Mouse (Mus musculus) neutrophil, adult 83 days (primary cell): ENCODE measurements around the gene Traf3ip3. TPM values are rescaled to one million over a fixed set of nuclear protein-coding genes. Genes with fewer than 3 reads are reported as not detected.

Experiments
- total RNA-seq, 2 experiments: library from RNA; stranded (reverse); gene quantifications; one replicate each; pipeline ENCODE4 v1.2.4; 2023

Traf3ip3 gene
- 100 to 1,000 TPM; 151 to 169 TPM for total RNA-seq

GRCm38 (mm10) chr1:193201383-193201778 lies at the start of gene Traf3ip3:
Gene Traf3ip3 (minus strand): TSS chr1:193201703.

DNA sequence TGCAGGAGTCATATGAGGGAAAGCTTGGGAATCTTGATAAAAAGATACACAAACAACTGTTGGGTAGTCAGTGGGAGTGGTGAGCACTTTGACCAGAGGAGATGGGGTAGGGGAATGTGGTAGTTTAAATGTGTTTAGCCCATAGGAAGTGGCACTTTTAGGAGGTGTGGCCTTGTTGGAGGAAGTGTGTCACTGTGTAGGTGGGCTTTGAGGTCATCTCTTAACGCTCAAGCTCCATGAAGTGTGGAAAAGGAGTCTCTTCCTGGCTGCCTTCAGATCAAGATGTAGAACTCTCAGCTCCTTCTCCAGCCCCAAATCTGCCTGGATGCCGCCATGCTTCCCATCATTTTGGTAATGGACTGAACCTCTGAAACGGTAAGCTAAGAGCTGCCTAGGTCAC lies 6.0 kb upstream of the Traf3ip3 start, which contains the start of gene Lamb3:
Lamb3 (plus strand) TSS at position 197 of the 400 bp plus-strand sequence.

GRCm38 (mm10) chr1:193167746-193168145 lies 33.8 kb downstream of the Traf3ip3 start, which contains the start of gene A130010J15Rik:
Gene A130010J15Rik (plus strand): TSS chr1:193168046.

DNA sequence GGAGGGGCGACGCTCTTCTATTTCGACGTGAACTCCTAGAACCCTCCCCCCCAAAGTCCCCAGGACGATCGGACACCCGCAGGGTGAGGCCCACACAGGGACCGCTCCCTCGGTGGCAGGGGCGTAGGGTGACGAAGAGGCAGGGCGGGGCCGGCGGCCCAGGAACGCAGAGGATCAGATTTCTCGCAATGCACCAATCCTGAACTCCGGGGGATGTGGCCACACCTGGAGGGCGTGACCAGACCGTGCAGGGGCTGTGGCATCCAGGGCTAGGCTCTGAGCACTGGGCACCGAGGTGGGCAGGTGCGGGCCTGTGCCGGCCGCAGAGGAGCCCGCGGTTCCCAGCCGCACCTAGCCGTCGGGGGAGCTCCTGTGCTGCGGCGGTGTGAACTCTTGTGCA lies 48.6 kb downstream of the Traf3ip3 start, which contains the start of gene Irf6:
Irf6 (plus strand) TSS at position 240 of the 400 bp plus-strand sequence.

GRCm38 (mm10) chr1:193129786-193130455 lies 71.6 kb downstream of the Traf3ip3 start, which contains the start of gene Diexf:
Gene Diexf (minus strand): TSS chr1:193130272.

Other genes starting within 250 kb of the Traf3ip3 start
- not detected for gene Syt14, start 165.9 kb downstream of the Traf3ip3 start, total RNA-seq
- 10 to 100 TPM in 1 of 2 experiments, 1 to 10 TPM in 1; 8.3 to 10.7 TPM for gene Diexf, start 71.4 kb downstream of the Traf3ip3 start, total RNA-seq
- gene Irf6, start 48.6 kb downstream of the Traf3ip3 start, total RNA-seq = not detected
- 1 to 10 TPM; 2.3 to 2.4 TPM for gene A130010J15Rik, start 33.7 kb downstream of the Traf3ip3 start, total RNA-seq
- 10 to 100 TPM; 15.7 to 16.2 TPM for gene Lamb3, start 6.0 kb upstream of the Traf3ip3 start, total RNA-seq
- 100 to 1,000 TPM in 1 of 2 experiments, 10 to 100 TPM in 1; 92.4 to 102 TPM for gene Hsd11b1, start 62.4 kb upstream of the Traf3ip3 start, total RNA-seq
- gene G0s2, start 71.5 kb upstream of the Traf3ip3 start, total RNA-seq = 100 to 1,000 TPM; 180 to 214 TPM
- gene Camk1g, start 168.6 kb upstream of the Traf3ip3 start, total RNA-seq = not detected